Mouse (Mus musculus) layer of hippocampus, adult 11-12 months (tissue): ENCODE measurements at regions not wholly inside any gene's neighbourhood (a gene's known extent, or its start where the extent isn't known, plus 50 kb on each side); places are given as distances from the start of the nearest gene placed in this dataset.

Source experiments
- DNase-seq: peaks from one replicate; pipeline ENCODE4 v3.0.0; 2022; ENCODE audit warnings: low spot score

DNA sequence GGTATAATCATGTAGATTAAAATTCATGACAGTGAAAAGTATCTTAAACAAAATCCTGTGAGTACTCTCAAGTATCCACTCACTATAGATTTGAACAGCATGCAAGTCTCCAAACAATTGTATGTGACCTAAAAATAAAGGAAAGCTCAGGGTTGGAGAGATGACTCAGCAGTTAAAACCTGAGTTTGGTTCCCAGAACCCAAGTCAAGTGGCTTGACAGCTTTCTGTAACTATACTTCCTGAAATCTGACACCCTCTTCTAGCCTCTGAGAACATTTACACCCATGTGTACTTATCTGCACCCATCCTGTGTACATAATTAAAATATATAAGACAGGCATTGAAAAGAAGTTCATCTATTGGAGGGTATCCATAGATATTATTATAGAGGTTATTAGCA is 770.2 kb upstream of the Sel1l start:
- DNase-seq: no peak

DNA sequence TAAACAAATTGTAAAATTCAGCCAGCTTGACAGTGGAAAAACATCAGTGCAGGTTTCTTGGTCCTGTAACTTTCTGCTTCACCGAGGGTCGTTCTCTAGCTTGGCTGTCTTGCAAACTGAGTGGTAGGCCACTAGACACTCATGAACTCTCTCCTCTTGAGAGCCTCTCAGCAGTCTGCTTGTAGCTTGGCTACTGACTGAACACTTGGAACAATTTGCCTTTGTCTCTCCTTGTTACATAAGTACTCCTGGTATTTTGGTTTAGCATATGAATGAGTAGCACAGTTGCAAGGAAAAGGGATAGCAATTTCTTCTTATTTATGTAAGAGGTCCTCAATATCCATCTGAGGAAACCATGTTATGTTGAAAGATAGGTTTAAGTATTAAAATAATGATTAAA is 769.6 kb upstream of the Sel1l start:
- DNase-seq: no peak

DNA sequence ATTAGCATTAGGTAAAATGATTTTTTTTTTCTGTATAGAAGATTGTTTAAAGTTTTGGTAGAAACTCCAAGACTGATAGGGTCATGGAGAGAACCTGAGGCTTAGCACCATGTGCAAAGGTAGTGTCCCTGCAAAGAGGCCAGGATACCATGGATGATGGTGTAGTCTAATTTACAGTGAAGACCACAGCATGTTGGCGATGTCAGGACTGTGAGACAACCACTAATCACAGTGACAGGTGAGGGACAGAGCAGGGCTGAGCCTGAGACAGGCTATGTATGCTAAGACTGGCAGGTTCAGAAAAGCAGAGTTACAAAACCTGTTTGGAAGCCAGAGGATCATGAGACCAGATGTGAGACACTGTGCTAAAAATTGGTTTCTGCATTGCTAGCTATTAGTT is 752.7 kb upstream of the Sel1l start:
- no peak for DNase-seq

DNA sequence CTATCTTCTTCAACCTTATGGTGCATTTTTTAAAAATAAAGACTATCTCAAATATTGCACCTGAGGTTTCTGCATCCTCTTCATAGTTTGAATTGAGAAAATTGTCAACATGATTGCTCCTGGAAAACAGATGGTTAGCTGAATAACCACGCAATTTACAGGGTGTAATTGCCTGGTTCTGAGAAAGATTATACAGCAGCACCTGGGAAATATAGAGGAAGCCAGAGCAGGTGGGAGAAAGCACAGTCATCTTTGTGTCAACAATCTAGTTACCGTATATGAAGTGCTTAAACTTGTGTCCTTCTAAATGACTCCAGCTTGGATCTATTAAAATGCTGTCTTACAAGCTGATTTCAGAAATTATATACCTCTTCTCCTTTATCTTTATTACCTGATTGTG is 740.8 kb upstream of the Sel1l start:
- no peak for DNase-seq

DNA sequence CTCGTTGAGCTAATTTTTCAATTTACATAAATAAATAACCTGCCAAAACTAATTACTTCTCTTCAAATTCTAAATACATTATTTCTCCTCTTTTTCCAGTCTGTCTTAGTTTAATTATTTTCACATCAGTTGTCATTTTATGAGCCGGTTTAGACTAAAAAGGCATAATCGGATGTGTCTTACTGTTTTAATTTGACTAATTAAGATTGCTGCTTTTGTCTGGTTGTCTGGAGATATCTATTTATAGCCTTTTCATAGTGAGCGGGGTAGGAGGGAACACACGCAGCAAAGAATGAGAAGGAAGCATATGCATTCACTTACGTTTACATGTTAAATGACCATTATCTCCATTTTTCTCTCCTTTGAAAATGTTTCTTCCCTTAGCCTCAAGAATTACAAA is 740.3 kb upstream of the Sel1l start:
- DNase-seq: no peak

DNA sequence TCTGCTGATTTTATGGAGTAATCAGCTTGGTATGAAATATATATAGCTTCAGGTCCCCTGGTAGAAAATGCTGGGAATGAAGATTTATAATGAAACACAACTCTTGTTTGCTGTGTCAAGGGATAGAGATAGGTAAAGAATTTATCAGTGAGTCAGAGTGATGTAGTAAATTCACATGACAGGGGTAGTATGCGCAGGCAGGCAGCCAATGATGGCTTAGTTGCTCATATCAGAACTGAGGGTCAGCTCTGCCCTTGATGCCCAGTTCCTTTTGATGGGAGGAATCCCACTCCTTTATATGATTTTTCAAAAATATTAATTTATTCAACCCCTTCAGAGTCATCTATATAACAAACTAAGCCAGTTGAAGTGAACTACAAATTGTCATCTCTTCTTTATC is 729.6 kb upstream of the Sel1l start:
- DNase-seq: no peak
